Mouse (Mus musculus) CH12.LX (cell line): Measurements from ENCODE around the gene Plch2.

Experiments used
- CTCF ChIP-seq, 2 experiments: IDR thresholded peaks in 1 of 2; conservative IDR thresholded peaks in 1 of 2; 2 replicates each; pipeline ENCODE4 v1.5.1; 2011 to 2012; ENCODE audit warnings: low read depth in 2 of 2, low read length in 2 of 2, improper control_type of control experiment in 1 of 2, inconsistent platforms in 1 of 2, mild to moderate bottlenecking in 1 of 2, moderate library complexity in 1 of 2
- HCFC1 ChIP-seq: IDR thresholded peaks from 2 replicates; pipeline ENCODE4 v1.6.1; 2012; ENCODE audit warnings: low read depth, mild to moderate bottlenecking, inconsistent platforms, low read length, improper control_type of control experiment
- MEF2A ChIP-seq: IDR thresholded peaks from 2 replicates; pipeline ENCODE4 v1.6.1; 2014; ENCODE audit warnings: low read depth, mild to moderate bottlenecking, inconsistent platforms, low read length, improper control_type of control experiment, borderline replicate concordance
- MYC ChIP-seq: IDR thresholded peaks from 2 replicates; pipeline ENCODE4 v1.6.1; 2011; ENCODE audit warnings: low read depth, mild to moderate bottlenecking, improper control_type of control experiment, low read length
- NRF1 ChIP-seq: IDR thresholded peaks from 2 replicates; pipeline ENCODE4 v1.6.1; 2014; ENCODE audit warnings: low read depth, mild to moderate bottlenecking, inconsistent platforms, low read length, improper control_type of control experiment, moderate library complexity
- POLR2A ChIP-seq: IDR thresholded peaks from 2 replicates; pipeline ENCODE4 v1.6.1; 2011; ENCODE audit warnings: low read depth, mild to moderate bottlenecking, improper control_type of control experiment, low read length

GRCm38 (mm10) chr4:155040696-155041095 lies 15.9 kb downstream of the Plch2 start:
- TF ChIP-seq CTCF (conservative IDR thresholded peaks at IDR 0.05 in 1 of 2, IDR thresholded peaks at IDR 0.05 in 1 of 2; ENCODE audit: low read depth in 2 of 2, low read length in 2 of 2) (no peak), POLR2A (no peak), HCFC1 (no peak), NRF1 (no peak), MYC (no peak), MEF2A (no peak)
